Mouse (Mus musculus) lung, adult 2 months (tissue): Measurements from ENCODE around the gene Syce3. TPM values are rescaled to one million over a fixed set of nuclear protein-coding genes. Genes with fewer than 3 reads are reported as not detected.

ENCODE experiments used
- DNase-seq: peaks from one replicate; pipeline ENCODE4 v3.0.0; 2022
- H3K4me1 ChIP-seq: fragments of 200-500 bp; 2 replicates; pipeline ENCODE4 v1.6.1; 2011; ENCODE audit warnings: low read length; ENCODE audit not compliant: control insufficient read depth, insufficient read depth
- H3K4me3 ChIP-seq: fragments of 200-500 bp; replicated peaks from 2 replicates; pipeline ENCODE3; 2011; ENCODE audit warnings: low read depth, mild to moderate bottlenecking, control low read depth, low read length; ENCODE audit errors: extremely low read depth
- CTCF ChIP-seq: fragments of 200-500 bp; IDR thresholded peaks from 2 replicates; pipeline ENCODE4 v1.5.1; 2011; ENCODE audit warnings: mild to moderate bottlenecking, low read length, control low read depth; ENCODE audit not compliant: insufficient read depth
- POLR2A ChIP-seq: fragments of 200-500 bp; IDR thresholded peaks from 2 replicates; pipeline ENCODE4 v1.6.1; 2011; ENCODE audit warnings: low read depth, mild to moderate bottlenecking, control low read depth, low read length, borderline replicate concordance; ENCODE audit errors: extremely low read depth
- WGBS: fragments of 180-500 bp; shearing (Covaris S2); methylation state at CpG from one replicate; pipeline ENCODE4 v1.1.7; 2018; 5-methylcytosine and 5-hydroxymethylcytosine counted together
- polyA plus RNA-seq: library from polyadenylated mRNA; depleted of rRNA; stranded (reverse); fragments of >200 nt; gene quantifications from 2 replicates; pipeline ENCODE4 v1.2.3, GENCODE M21; 2012

Gene Syce3
- polyA plus RNA-seq, 1 experiment = not detected

DNA sequence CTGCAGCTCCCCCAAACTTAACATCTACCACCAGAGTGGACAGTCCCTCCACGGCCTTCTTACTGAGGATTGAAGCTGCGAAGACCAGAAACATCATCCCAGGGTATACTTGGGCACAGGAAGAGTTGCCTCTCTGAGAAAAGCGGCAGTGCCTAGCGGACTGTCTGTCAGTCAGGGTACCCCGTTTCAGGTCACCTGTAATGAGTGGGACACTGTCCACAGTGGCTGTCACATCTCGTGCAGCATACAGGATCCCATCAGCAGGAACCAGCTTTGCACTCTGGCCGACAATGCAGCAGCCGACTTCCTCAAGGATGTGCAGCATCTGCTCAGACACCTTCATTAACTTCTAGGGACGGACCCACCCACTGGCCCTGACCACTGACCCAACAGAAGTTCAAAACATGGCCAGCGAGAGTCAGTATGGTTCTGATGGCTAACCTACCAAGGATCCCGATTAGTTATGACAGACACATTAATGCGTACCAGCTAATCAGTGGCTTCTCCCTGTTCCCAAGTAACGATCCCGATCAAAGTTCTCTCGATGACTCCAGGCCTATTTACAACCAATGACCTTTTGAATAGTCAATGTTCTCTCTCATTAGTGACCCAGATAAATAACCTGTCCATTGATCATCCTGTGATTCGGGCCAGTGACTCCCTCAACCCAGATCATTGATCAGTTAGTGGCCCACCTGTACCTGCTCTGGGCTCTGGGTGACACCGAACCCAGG, 35.3 kb downstream of the Syce3 start:
- TF ChIP-seq CTCF (no peak), POLR2A (no peak)
- Histone ChIP-seq H3K4me1 (peaks cover 7% of the 10 kb centered on the region), H3K4me3 (no peak overlapping the region)
- 92% methylated on average over 17 of the region's 17 CpGs for WGBS
- no peak for DNase-seq

DNA sequence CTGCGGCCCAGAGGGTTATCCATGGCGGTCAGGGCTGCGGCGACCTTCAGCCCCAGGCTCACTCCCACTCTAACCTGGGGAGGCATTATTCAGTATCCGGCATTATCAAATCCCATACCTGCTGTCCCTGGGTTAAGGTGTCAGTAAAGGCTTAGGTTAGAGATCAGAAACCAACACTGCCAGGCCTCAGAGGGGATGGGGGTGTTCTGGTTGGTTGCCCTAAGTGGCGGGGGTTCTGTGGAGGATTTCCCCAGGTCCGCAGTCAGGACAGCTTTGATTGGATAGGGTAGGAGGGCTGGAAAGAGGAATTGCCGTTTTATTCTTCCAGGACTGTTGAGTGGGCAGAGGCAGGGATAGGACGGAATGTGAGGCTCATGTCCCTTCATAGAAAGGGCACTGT, 36.0 kb downstream of the Syce3 start:
- TF ChIP-seq POLR2A (no peak), CTCF (no peak)
- peaks cover 7% of the 10 kb centered on the region for H3K4me1 ChIP-seq
- no peak for DNase-seq
- 49% methylated on average over 9 of the region's 9 CpGs for WGBS
- peak overlapping the region; percentile 42 for H3K4me3 ChIP-seq

DNA sequence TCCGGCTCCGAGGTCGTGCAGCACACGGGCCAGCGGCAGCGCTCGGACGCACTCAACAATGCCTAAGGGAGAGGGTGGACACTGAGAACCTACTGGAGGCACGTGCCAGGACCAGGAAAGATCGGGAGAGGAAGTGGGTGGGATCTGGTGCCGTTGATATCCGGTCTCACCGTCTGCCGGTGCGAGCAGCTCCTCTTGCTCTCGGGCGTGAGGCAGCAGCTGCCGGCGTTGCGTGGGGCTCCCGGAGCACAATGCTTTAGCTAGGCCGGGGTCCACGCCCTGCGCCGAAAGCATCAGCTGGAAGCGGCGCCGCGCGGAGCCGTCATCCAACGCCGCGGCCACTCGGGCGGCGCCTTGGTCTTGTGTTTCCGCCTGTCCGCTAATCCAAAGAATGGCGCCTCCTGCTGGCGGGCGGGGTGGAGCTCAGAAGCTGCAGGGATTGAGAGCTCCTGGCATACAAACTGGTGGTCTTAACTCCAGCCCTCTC, 36.5 kb downstream of the Syce3 start, which contains the start of gene Sco2:
Gene Sco2 (minus strand): TSS at position 85 of the 487 bp plus-strand sequence.
- peak; percentile 94 for DNase-seq
- Histone ChIP-seq H3K4me1 (peaks cover 7% of the 10 kb centered on the region), H3K4me3 (peak within 1 kb of the TSS; percentile 85)
- TF ChIP-seq CTCF (peak; percentile 67), POLR2A (peak; percentile 87)
- WGBS = under 1% methylated on average over 42 of the region's 42 CpGs

DNA sequence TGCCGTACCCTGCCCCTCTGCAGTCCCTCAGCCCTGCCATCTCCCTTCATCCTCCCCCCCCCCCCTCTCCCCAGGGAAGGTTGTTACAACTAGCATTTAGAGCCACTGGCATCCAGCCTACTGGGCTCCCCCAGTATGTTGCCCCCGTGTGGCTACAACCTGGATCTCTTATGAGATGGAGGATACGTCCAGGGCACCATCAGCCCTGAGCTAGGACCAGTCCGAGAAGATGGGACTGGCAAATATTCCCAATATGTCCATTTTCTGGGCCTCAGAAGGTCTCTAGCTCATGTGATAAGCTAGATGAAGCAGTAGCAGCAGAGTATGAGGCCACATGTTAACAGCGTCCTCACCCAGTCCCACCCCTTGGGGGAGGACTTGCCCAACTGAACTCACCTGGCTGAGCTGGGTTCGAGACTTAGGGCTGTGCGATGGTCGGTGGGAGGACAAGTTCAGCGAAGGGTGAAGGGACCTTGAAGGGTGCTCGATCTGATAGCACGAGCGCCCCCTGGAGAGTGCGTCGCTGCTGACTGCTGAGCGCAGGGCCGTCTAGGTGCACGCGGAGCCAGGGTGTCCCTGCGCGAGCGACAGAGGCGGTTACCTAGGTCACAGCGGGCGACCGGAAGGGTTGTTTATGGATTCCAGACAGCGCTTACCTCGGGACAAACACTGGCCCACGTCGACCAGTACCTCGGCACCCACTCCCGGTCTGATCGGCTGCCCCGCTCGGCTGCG, 37.1 kb downstream of the Syce3 start:
- peak overlapping the region; percentile 85 for H3K4me3 ChIP-seq
- WGBS = 2% methylated on average over 35 of the region's 35 CpGs
- peak; percentile 83 for DNase-seq

DNA sequence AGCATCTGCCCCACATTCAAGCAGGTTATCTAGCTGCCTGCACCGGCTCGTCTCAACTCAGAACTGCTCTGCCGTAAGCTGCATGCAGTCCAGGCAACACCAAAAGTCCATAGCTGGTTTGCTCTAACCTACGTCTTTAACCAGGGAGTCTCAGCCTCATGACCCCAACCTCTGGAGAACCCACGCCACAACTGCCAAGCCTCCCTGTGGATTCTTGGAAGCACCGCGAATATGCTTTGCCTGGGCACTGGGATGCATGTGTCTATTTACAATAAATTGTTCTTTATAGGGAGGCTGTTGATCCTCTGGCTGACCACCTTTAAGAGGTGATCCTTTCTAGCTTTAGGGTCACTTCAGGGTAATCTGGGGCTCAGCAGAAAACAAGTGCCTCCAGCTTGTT, 37.8 kb downstream of the Syce3 start:
- WGBS = 85% methylated on average over 7 of the region's 7 CpGs
- peaks cover 7% of the 10 kb centered on the region for H3K4me1 ChIP-seq
- DNase-seq = no peak
- H3K4me3 ChIP-seq = no peak overlapping the region
- no peak for TF ChIP-seq CTCF
- no peak for TF ChIP-seq POLR2A

More for the DNA sequence above, 37.1 kb downstream of the Syce3 start:
- peaks cover 7% of the 10 kb centered on the region for H3K4me1 ChIP-seq
- TF ChIP-seq POLR2A (no peak; the same call in 1 of the 2 replicates), CTCF (peak; percentile 72)

DNA sequence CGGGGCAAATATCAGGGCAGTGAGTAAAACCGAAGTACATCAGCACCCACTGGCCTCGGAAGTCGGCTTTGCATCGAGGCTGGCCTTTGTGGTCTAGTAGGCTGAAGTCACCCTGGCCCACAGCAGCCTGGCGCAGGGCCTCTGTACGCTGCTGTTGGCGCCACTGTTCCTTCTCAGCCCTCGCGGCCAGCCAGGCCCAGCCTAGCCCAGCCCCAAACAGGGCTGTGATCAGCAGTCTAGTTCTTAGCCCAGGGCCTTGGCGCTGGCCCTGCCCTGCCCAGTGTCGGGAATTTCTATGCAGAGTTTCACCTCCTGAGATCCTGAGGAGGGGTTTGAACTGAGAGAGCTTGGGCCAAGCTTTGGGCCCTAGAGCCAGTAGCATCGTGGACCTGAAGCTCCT, 38.2 kb downstream of the Syce3 start:
- no peak for DNase-seq
- Histone ChIP-seq H3K4me3 (no peak overlapping the region), H3K4me1 (peaks cover 7% of the 10 kb centered on the region)
- TF ChIP-seq CTCF = no peak
- TF ChIP-seq POLR2A = no peak
- 83% methylated on average over 13 of the region's 13 CpGs for WGBS

DNA sequence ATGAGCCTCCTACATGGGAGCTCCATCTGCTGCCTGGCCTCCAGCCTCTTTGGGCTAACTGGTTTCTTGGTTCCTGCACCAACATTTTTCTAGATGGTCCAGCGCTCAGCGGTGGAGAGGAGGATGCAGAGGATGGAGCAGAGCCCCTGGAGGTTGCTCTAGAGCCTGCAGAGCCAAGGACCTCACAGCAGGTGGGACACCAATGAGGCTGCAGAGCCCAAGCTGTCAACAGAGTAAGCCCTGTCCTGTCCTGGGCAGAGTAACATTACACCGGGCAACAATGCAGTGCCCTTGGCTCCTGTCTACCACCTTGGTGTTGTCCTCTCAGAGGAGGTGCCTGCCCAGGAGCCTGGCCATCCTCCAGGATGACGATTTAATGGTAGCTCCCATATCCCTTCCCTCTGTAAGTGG, 45.2 kb downstream of the Syce3 start:
- 96% methylated on average over 4 of the region's 4 CpGs for WGBS
- peaks cover 2% of the 10 kb centered on the region; the same call in 1 of the 2 replicates for H3K4me1 ChIP-seq
- TF ChIP-seq CTCF (no peak), POLR2A (no peak)
- no peak for DNase-seq
- no peak overlapping the region for H3K4me3 ChIP-seq

DNA sequence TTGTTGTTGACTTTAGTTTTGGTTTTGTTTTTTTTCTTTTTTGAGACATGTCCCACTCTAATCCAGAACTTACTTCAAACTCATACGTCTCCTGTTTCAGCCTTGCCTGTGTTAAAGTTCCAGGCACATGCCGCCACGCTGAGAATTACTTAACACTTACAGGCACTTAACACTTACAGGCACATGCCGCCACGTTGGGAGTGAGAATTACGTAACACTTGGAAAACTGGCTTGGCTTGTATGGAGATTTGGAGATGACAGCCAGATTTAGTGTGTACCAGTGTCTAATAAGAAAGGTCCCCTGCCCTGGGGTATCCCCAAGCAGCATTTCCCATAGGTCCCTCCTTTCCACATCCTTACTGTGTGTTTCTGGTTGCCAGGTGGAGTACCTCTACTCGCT, 47.3 kb downstream of the Syce3 start:
- TF ChIP-seq POLR2A (no peak), CTCF (no peak)
- peaks cover 2% of the 10 kb centered on the region; the same call in 1 of the 2 replicates for H3K4me1 ChIP-seq
- DNase-seq = peak; percentile 38
- 65% methylated on average over 7 of the region's 7 CpGs for whole genome bisulfite sequencing
- no peak overlapping the region for H3K4me3 ChIP-seq

DNA sequence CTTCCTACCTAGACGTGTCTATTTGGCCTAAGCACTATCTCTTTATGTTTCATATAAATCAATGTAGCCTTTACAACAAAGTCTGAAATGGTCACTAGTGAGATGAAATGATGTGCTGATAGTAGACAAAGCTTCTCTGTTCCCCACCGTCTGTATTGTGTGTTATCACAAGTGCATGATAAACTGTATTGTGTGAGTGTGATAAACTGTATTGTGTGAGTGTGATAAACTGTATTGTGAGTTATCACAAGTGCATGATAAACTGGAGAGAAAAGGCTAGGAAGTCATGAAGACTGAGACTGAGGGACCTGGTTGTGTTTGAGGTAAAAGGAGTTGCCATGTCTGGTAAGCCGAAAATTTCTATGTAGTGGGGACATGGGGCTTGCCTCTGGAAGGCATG, 51.5 kb downstream of the Syce3 start:
- DNase-seq = no peak
- 69% methylated on average over 3 of the region's 3 CpGs for WGBS

More for the DNA sequence above, 51.5 kb downstream of the Syce3 start:
- Histone ChIP-seq H3K4me3 (no peak overlapping the region), H3K4me1 (peaks cover 5% of the 10 kb centered on the region; the same call in 1 of the 2 replicates)
- no peak for TF ChIP-seq POLR2A
- no peak for TF ChIP-seq CTCF
